8 mouse cellular contexts compared by ENCODE assay signal in genomic region chr3:90490696-90491256, GRCm38 (mm10). TPM values are rescaled to one million over a fixed set of nuclear protein-coding genes. Genes with fewer than 3 reads are reported as not detected.
A peak's percentile ranks its signal among the peaks of the same experiment; 100 is the strongest.
DNase-seq lines count a peak whose midpoint lies in the region; ATAC-seq lines count a peak whose summit lies in the region.

Gene Snapin, minus strand, starts transcription at chr3:90491033.

- H3K27ac ChIP-seq in brown adipose tissue, adult 24 weeks (replicated peaks; ENCODE audit: low read depth, low read length), result peak within 1 kb of the TSS; percentile 79
- H3K27ac ChIP-seq in heart, embryonic 14.5 days (replicated peaks in 1 of 2; ENCODE audit: control insufficient read depth in 1 of 2, insufficient read depth in 1 of 2, low read depth in 2 of 2, low read length in 2 of 2), result peak within 1 kb of the TSS; percentile 55 to 70; a peak in 3 of 4 replicates
- H3K27ac ChIP-seq in liver, embryonic 13.5 days, result peak within 1 kb of the TSS; percentile 72
- peak within 1 kb of the TSS; percentile 84 for H3K27ac ChIP-seq in stomach, embryonic 16.5 days (ENCODE audit: low read length)

- H3K4me2 ChIP-seq in heart, embryonic 14.5 days (ENCODE audit: low read length), result peak within 1 kb of the TSS; percentile 82
- H3K4me2 ChIP-seq in liver, embryonic 13.5 days, result peak within 1 kb of the TSS; percentile 72
- peak within 1 kb of the TSS; percentile 80 for H3K4me2 ChIP-seq in stomach, embryonic 16.5 days (ENCODE audit: low read depth, low read length)

- peak within 1 kb of the TSS; percentile 90 for H3K9ac ChIP-seq in heart, embryonic 14.5 days (ENCODE audit: low read length)
- peak within 1 kb of the TSS; percentile 83 for H3K9ac ChIP-seq in liver, embryonic 13.5 days
- H3K9ac ChIP-seq in stomach, embryonic 16.5 days (ENCODE audit: low read length), result peak within 1 kb of the TSS; percentile 86

- WGBS in heart, embryonic 14.5 days, result under 1% methylated on average over 36 of the region's 37 CpGs
- under 1% methylated on average over 37 of the region's 37 CpGs for WGBS in liver, embryonic 13.5 days (ENCODE audit: insufficient replicate concordance)
- under 1% methylated on average over 37 of the region's 37 CpGs for WGBS in stomach, embryonic 16.5 days

- H3K36me3 ChIP-seq in heart, embryonic 14.5 days (ENCODE audit: control insufficient read depth, insufficient read depth, low read length), result peaks cover 49% of the 10 kb centered on the region
- H3K36me3 ChIP-seq in liver, embryonic 13.5 days, result peaks cover 52% of the 10 kb centered on the region
- peaks cover 11% of the 10 kb centered on the region for H3K36me3 ChIP-seq in stomach, embryonic 16.5 days (ENCODE audit: control insufficient read depth, insufficient read depth, low read length)

- H3K4me1 ChIP-seq in brown adipose tissue, adult 24 weeks (ENCODE audit: control insufficient read depth, insufficient read depth, insufficient read length, low read length), result peaks cover 3% of the 10 kb centered on the region
- H3K4me1 ChIP-seq in heart, embryonic 14.5 days (ENCODE audit: control insufficient read depth in 2 of 2, insufficient read depth in 2 of 2, low read length in 2 of 2), result peaks cover 2 to 7% of the 10 kb centered on the region in 2 experiments; a peak in 3 of 4 replicates
- H3K4me1 ChIP-seq in liver, embryonic 13.5 days (replicated peaks), result peaks cover 21% of the 10 kb centered on the region
- peaks cover 8% of the 10 kb centered on the region for H3K4me1 ChIP-seq in stomach, embryonic 16.5 days (ENCODE audit: control insufficient read depth, insufficient read depth, low read length)

- peak within 1 kb of the TSS; percentile 99 for H3K4me3 ChIP-seq in brown adipose tissue, adult 24 weeks (ENCODE audit: insufficient read depth, low read depth, low read length)
- peak within 1 kb of the TSS; percentile 82 to 97 for H3K4me3 ChIP-seq in heart, embryonic 14.5 days (ENCODE audit: control insufficient read depth in 1 of 2, insufficient read depth in 1 of 2, low read depth in 1 of 2, low read length in 2 of 2)
- H3K4me3 ChIP-seq in liver, embryonic 13.5 days (replicated peaks), result peak within 1 kb of the TSS; percentile 84
- H3K4me3 ChIP-seq in stomach, embryonic 16.5 days (replicated peaks; ENCODE audit: low read length), result peak within 1 kb of the TSS; percentile 88

- no peaks in the 10 kb centered on the region for H3K27me3 ChIP-seq in heart, embryonic 14.5 days (ENCODE audit: control insufficient read depth, insufficient read depth, low read length)
- H3K27me3 ChIP-seq in liver, embryonic 13.5 days, result no peaks in the 10 kb centered on the region
- H3K27me3 ChIP-seq in stomach, embryonic 16.5 days (ENCODE audit: control insufficient read depth, insufficient read depth, low read length), result no peaks in the 10 kb centered on the region

- peak; percentile 92 for ATAC-seq in heart, embryonic 14.5 days (ENCODE audit: insufficient number of reproducible peaks, insufficient read depth, low FRiP score, low read depth)
- peak; percentile 99 for ATAC-seq in liver, embryonic 13.5 days (ENCODE audit: low read depth)
- ATAC-seq in stomach, embryonic 16.5 days (ENCODE audit: insufficient read depth, low FRiP score), result peak; percentile 98

- DNase-seq in CD4-positive, CD25-positive, alpha-beta regulatory T cell, adult 2 months (ENCODE audit: low read depth, low spot score), result peak; percentile 97
- DNase-seq in fibroblast of lung, adult 2 months (ENCODE audit: low read depth), result peak; percentile 89
- DNase-seq in kidney, postnatal 14 days, result peak; percentile 97
- DNase-seq in liver, embryonic 13.5 days, result peak; percentile 95
- peak; percentile 97 for DNase-seq in neural tube, embryonic 10.5 days (ENCODE audit: extremely low spot score, low spot score)

- H3K9me3 ChIP-seq in heart, embryonic 14.5 days (ENCODE audit: control insufficient read depth, low read length), result no peaks in the 10 kb centered on the region
- H3K9me3 ChIP-seq in liver, embryonic 13.5 days (replicated peaks), result no peaks in the 10 kb centered on the region
- no peaks in the 10 kb centered on the region for H3K9me3 ChIP-seq in stomach, embryonic 16.5 days (replicated peaks; ENCODE audit: control insufficient read depth, low read length)

RNA-seq across cellular contexts. Expression of gene Snapin, which starts in this region (rescaled TPM):
- 55.5 and 71.6 TPM in 2 replicates for polyA plus RNA-seq in brown adipose tissue, adult 24 weeks (2012; ENCODE audit: insufficient read depth, insufficient read length, missing spikeins)
- polyA plus RNA-seq in heart, embryonic 14.5 days (2014; fragmentation: Nextera tagmentation; extraction: Ambion mirVana), result 83.8 and 89.3 TPM in 2 replicates
- 21.2 and 22.9 TPM in 2 replicates for polyA plus RNA-seq in liver, embryonic 13.5 days (2015; fragmentation: Nextera tagmentation; extraction: Ambion mirVana)
- polyA plus RNA-seq in stomach, embryonic 16.5 days (2015; fragmentation: Nextera tagmentation; extraction: Ambion mirVana), result 77.5 and 79.1 TPM in 2 replicates

Comparison
In these comparisons a context has a peak if more than half of its experiments do, and no peak if none do; other contexts are left out.
1. Peak in every context shown above with its lines: DNase-seq, ATAC-seq, H3K4me3 ChIP-seq and H3K27ac ChIP-seq.